Mouse (Mus musculus) urinary bladder, postnatal 36 days (tissue): ENCODE measurements at regions not wholly inside any gene's neighbourhood (a gene's known extent, or its start where the extent isn't known, plus 50 kb on each side); places are given as distances from the start of the nearest gene placed in this dataset.

Source experiments
- DNase-seq, 2 experiments: peaks; one replicate each; pipeline ENCODE4 v3.0.0; 2022; ENCODE audit warnings: low spot score in 2 of 2, mixed read lengths in 1 of 2

GRCm38 (mm10) chr10:111694227-111695200 lies 188.4 kb downstream of the Phlda1 start:
- no peak for DNase-seq

- DNase-seq, result no peak
Measured at GRCm38 (mm10) chr10:111695918-111696760, 190.1 kb downstream of the Phlda1 start.

GRCm38 (mm10) chr10:111696987-111697386 lies 190.9 kb downstream of the Phlda1 start:
- no peak for DNase-seq

- no peak for DNase-seq
Measured at GRCm38 (mm10) chr10:111699557-111700508, 193.7 kb downstream of the Phlda1 start.

GRCm38 (mm10) chr10:111700570-111700969 lies 194.5 kb downstream of the Phlda1 start:
- no peak for DNase-seq

- DNase-seq, result no peak
Measured at GRCm38 (mm10) chr10:111701138-111701537, 195.1 kb downstream of the Phlda1 start.

- DNase-seq, result no peak
Measured at GRCm38 (mm10) chr10:111702435-111702834, 196.3 kb downstream of the Phlda1 start.

GRCm38 (mm10) chr10:111703447-111703846 lies 197.4 kb downstream of the Phlda1 start:
- no peak for DNase-seq

GRCm38 (mm10) chr10:111711519-111712113 lies 205.5 kb downstream of the Phlda1 start:
- DNase-seq, result no peak

GRCm38 (mm10) chr10:111712991-111713390 lies 206.9 kb downstream of the Phlda1 start:
- DNase-seq, result no peak

- no peak for DNase-seq
Measured at GRCm38 (mm10) chr10:111713676-111714075, 207.6 kb downstream of the Phlda1 start.

- DNase-seq, result no peak
Measured at GRCm38 (mm10) chr10:111715172-111715571, 209.1 kb downstream of the Phlda1 start.

GRCm38 (mm10) chr10:111719632-111720031 lies 213.5 kb downstream of the Phlda1 start:
- peak; percentile 77 to 81 for DNase-seq

GRCm38 (mm10) chr10:111721068-111721467 lies 215.0 kb downstream of the Phlda1 start:
- no peak for DNase-seq

- no peak for DNase-seq
Measured at GRCm38 (mm10) chr10:111723885-111724284, 217.8 kb downstream of the Phlda1 start.

- DNase-seq, result no peak
Measured at GRCm38 (mm10) chr10:111724574-111725414, 218.7 kb downstream of the Phlda1 start.

- DNase-seq, result no peak
Measured at GRCm38 (mm10) chr10:111736026-111736425, 229.9 kb downstream of the Phlda1 start.

- no peak for DNase-seq
Measured at GRCm38 (mm10) chr10:111739471-111740138, 232.9 kb upstream of the Krr1 start.

- no peak for DNase-seq
Measured at GRCm38 (mm10) chr10:111740586-111741265, 231.7 kb upstream of the Krr1 start.
